In the genomic region with DNA sequence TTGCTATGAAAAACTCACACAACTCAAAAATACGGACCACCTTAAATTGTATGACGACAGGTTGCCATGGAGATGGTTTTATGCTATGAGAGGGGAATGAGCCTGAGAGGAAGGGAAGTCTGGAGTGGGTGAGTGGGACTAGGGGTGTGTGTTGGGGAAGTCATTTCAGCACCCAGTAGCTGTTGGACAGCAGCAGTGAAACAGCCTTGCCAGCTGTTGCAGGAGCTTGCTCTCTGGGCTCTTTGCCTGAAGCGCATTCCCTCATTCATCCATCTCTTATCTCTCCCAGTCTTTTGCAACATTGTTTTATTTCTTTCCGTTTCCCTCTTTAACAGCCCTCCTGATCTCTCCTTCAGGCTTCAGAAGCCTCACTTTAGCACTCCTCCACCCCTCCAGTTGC, we compare ENCODE assay signal across 13 mouse cellular contexts. TPM values are rescaled to one million over a fixed set of nuclear protein-coding genes. Genes with fewer than 3 reads are reported as not detected.
DNase-seq lines count a peak whose midpoint lies in the region; ATAC-seq and TF ChIP-seq lines count a peak whose summit lies in the region.
"Had no signal": no experiment of that assay in that cellular context is flagged by ENCODE, and none has a peak within 500 bp of the region (broad histone marks: within the 10 kb centered on the region; RNA-seq: fewer than 3 reads in every experiment).

No protein-coding gene starts in this region.

- 0 out of 2 replicates have a peak overlapping the region, but pooled peaks have one; percentile 5 for H3K4me2 ChIP-seq in forebrain, postnatal 0 days (ENCODE audit: low read depth)
- no peak overlapping the region for H3K4me2 ChIP-seq in forebrain, embryonic 15.5 days (replicated peaks)
- H3K4me2 ChIP-seq in embryonic facial prominence, embryonic 11.5 days (ENCODE audit: low read depth, low read length), result no peak overlapping the region
- H3K4me2 ChIP-seq: limb, embryonic 15.5 days had no signal

- DNase-seq in forebrain, postnatal 0 days, result peak; percentile 1
- DNase-seq in lung, postnatal 10 days, result peak; percentile 1
- DNase-seq in lung, postnatal 4 days, result no peak
- peak; percentile 51 for DNase-seq in embryonic facial prominence, embryonic 11.5 days (ENCODE audit: low spot score)
- peak; percentile 34 for DNase-seq in testis, postnatal 14 days (ENCODE audit: low spot score)
- no peak for DNase-seq in frontal cortex, postnatal 36 days (ENCODE audit: low spot score in 2 of 2)
- DNase-seq in urinary bladder, postnatal 4 days (ENCODE audit: low spot score in 2 of 2), result no peak
- DNase-seq: adrenal gland, postnatal 36 days; cerebellum, adult 11-12 months; kidney, adult 18-20 months had no signal

- ATAC-seq in forebrain, postnatal 0 days, result no peak
- ATAC-seq in forebrain, embryonic 15.5 days (replicated peaks), result no peak
- no peak for ATAC-seq in embryonic facial prominence, embryonic 11.5 days (replicated peaks; ENCODE audit: insufficient number of reproducible peaks, low FRiP score, low TSS enrichment, low read depth)
- ATAC-seq: midbrain, embryonic 16.5 days had no signal

- H3K36me3 ChIP-seq in forebrain, postnatal 0 days (ENCODE audit: insufficient read depth), result no peaks in the 10 kb centered on the region
- H3K36me3 ChIP-seq in forebrain, embryonic 15.5 days, result no peaks in the 10 kb centered on the region
- no peaks in the 10 kb centered on the region for H3K36me3 ChIP-seq in embryonic facial prominence, embryonic 11.5 days (replicated peaks; ENCODE audit: control insufficient read depth, insufficient read depth, low read depth, low read length)
- H3K36me3 ChIP-seq: limb, embryonic 15.5 days had no signal

- H3K4me1 ChIP-seq in forebrain, postnatal 0 days (ENCODE audit: insufficient read depth), result no peaks in the 10 kb centered on the region
- no peaks in the 10 kb centered on the region for H3K4me1 ChIP-seq in forebrain, embryonic 15.5 days
- H3K4me1 ChIP-seq in embryonic facial prominence, embryonic 11.5 days (ENCODE audit: control insufficient read depth, insufficient read depth, low read length), result no peaks in the 10 kb centered on the region
- H3K4me1 ChIP-seq: limb, embryonic 15.5 days had no signal

- H3K27ac ChIP-seq in forebrain, postnatal 0 days (ENCODE audit: low read depth, low read length), result no peak overlapping the region
- H3K27ac ChIP-seq in forebrain, embryonic 15.5 days (replicated peaks), result no peak overlapping the region
- no peak overlapping the region for H3K27ac ChIP-seq in embryonic facial prominence, embryonic 11.5 days (replicated peaks; ENCODE audit: low read depth, low read length)
- H3K27ac ChIP-seq: limb, embryonic 15.5 days had no signal

- no peaks in the 10 kb centered on the region for H3K27me3 ChIP-seq in forebrain, postnatal 0 days (ENCODE audit: insufficient read depth, low read length)
- no peaks in the 10 kb centered on the region for H3K27me3 ChIP-seq in forebrain, embryonic 15.5 days
- no peaks in the 10 kb centered on the region for H3K27me3 ChIP-seq in embryonic facial prominence, embryonic 11.5 days (ENCODE audit: control insufficient read depth, insufficient read depth, low read length)
- H3K27me3 ChIP-seq: limb, embryonic 15.5 days had no signal

- WGBS in forebrain, postnatal 0 days, result 34% methylated on average over 4 of the region's 4 CpGs
- 30% methylated on average over 4 of the region's 4 CpGs for WGBS in forebrain, embryonic 15.5 days
- 31% methylated on average over 4 of the region's 4 CpGs for WGBS in embryonic facial prominence, embryonic 11.5 days

- H3K9me3 ChIP-seq in forebrain, postnatal 0 days (ENCODE audit: low read length), result no peaks in the 10 kb centered on the region
- H3K9me3 ChIP-seq in forebrain, embryonic 15.5 days, result no peaks in the 10 kb centered on the region
- no peaks in the 10 kb centered on the region for H3K9me3 ChIP-seq in embryonic facial prominence, embryonic 11.5 days (replicated peaks; ENCODE audit: control insufficient read depth, low read length)
- H3K9me3 ChIP-seq: limb, embryonic 15.5 days had no signal

- H3K9ac ChIP-seq in forebrain, postnatal 0 days, result no peak overlapping the region
- no peak overlapping the region for H3K9ac ChIP-seq in forebrain, embryonic 15.5 days (replicated peaks)
- no peak overlapping the region for H3K9ac ChIP-seq in embryonic facial prominence, embryonic 11.5 days (replicated peaks; ENCODE audit: low read length)
- H3K9ac ChIP-seq: limb, embryonic 15.5 days had no signal

- no peak for TF ChIP-seq CTCF in forebrain, postnatal 0 days (IDR thresholded peaks at IDR 0.05; ENCODE audit: low read depth)

- H3K4me3 ChIP-seq in forebrain, postnatal 0 days (ENCODE audit: low read depth, low read length), result no peak overlapping the region
- H3K4me3 ChIP-seq in forebrain, embryonic 15.5 days, result no peak overlapping the region
- no peak overlapping the region for H3K4me3 ChIP-seq in embryonic facial prominence, embryonic 11.5 days (ENCODE audit: low read depth, low read length)
- H3K4me3 ChIP-seq: limb, embryonic 15.5 days had no signal

RNA-seq across cellular contexts. Expression of gene 2610002M06Rik, which starts 42.0 kb away (rescaled TPM):
- total RNA-seq in forebrain, postnatal 0 days (2014; rRNA removed), result 32.0 and 33.3 TPM in 2 replicates
- polyA plus RNA-seq in forebrain, postnatal 0 days (2015; fragmentation: Nextera tagmentation; extraction: Ambion mirVana), result 14.5 and 17.1 TPM in 2 replicates
- polyA plus RNA-seq in forebrain, embryonic 15.5 days (2015; fragmentation: Nextera tagmentation; extraction: Ambion mirVana), result 14.7 and 16.5 TPM in 2 replicates
- 10.0 and 10.5 TPM in 2 replicates for polyA plus RNA-seq in embryonic facial prominence, embryonic 11.5 days (2014; fragmentation: Nextera tagmentation; extraction: Ambion mirVana)

Comparison
In these comparisons a context has a peak if more than half of its experiments do, and no peak if none do; other contexts are left out.
1. DNase-seq: peak in forebrain, postnatal 0 days (single experiment), lung, postnatal 10 days (single experiment), embryonic facial prominence, embryonic 11.5 days (single experiment) and testis, postnatal 14 days (single experiment); none in lung, postnatal 4 days (0 of 2), frontal cortex, postnatal 36 days (0 of 2) and urinary bladder, postnatal 4 days (0 of 2).